Mouse (Mus musculus): ENCODE measurements around the gene Ripply1.

GRCm38 (mm10) chrX:139814018-139814635, 32.0 kb upstream of the Ripply1 start:
- no peak for TF ChIP-seq CTCF (IDR thresholded peaks at IDR 0.05)
- TF ChIP-seq EP300 (IDR thresholded peaks at IDR 0.05) = no peak

Measured in lung, postnatal 0 days (tissue).